Mouse (Mus musculus): ENCODE measurements around the gene Camk1d.

GRCm38 (mm10) chr2:5514095-5514494 is 200.2 kb downstream of the Camk1d start:
- TF ChIP-seq CTCF (IDR thresholded peaks at IDR 0.05; ENCODE audit: extremely low read depth, insufficient read length, insufficient replicate concordance, low read depth, low read length): no peak
- TF ChIP-seq POLR2A (IDR thresholded peaks at IDR 0.05; ENCODE audit: low read depth, low read length): no peak

Measured in small intestine, adult 2 months (tissue).